Mouse (Mus musculus) heart, adult 2 months (tissue): Measurements from ENCODE around the gene Sowaha.

Experiments
- CTCF ChIP-seq: fragments of 200-600 bp; IDR thresholded peaks from 2 replicates; pipeline ENCODE4 v1.8.1; 2022; ENCODE audit warnings: antibody characterized with exemption, mild to moderate bottlenecking, moderate library complexity
- EP300 ChIP-seq: fragments of 200-500 bp; IDR thresholded peaks from 2 replicates; pipeline ENCODE4 v1.6.1; 2011; ENCODE audit warnings: low read depth, low read length, control low read depth; ENCODE audit not compliant: insufficient read depth
- POLR2A ChIP-seq: fragments of 200-500 bp; IDR thresholded peaks from 2 replicates; pipeline ENCODE4 v1.6.1; 2011; ENCODE audit warnings: mild to moderate bottlenecking, low read depth, low read length, control low read depth; ENCODE audit not compliant: insufficient read depth

- TF ChIP-seq CTCF (no peak), POLR2A (no peak), EP300 (no peak)
Measured at GRCm38 (mm10) chr11:53508591-53508990, 28.5 kb upstream of the Sowaha start.
